Mouse (Mus musculus) forebrain, postnatal 0 days (tissue): Measurements from ENCODE around the gene Carmil1. TPM values are rescaled to one million over a fixed set of nuclear protein-coding genes. Genes with fewer than 3 reads are reported as not detected.
A peak's percentile ranks its signal among the peaks of the same experiment; 100 is the strongest.

Source experiments
- ATAC-seq: fragments of 200-750 bp; cut with Nextera tagmentation; 2 replicates; pipeline ENCODE4 v1.8.0; 2017; ENCODE audit warnings: mild to moderate bottlenecking, moderate library complexity
- DNase-seq: peaks from one replicate; pipeline ENCODE4 v3.0.0-alpha.2; 2015
- H3K27ac ChIP-seq: fragments of 300-500 bp; sonication (generic); 2 replicates; pipeline ENCODE4 v1.5.1; 2014; ENCODE audit warnings: low read depth, mild to moderate bottlenecking, antibody characterized with exemption, low read length, moderate library complexity, mixed read lengths
- H3K27me3 ChIP-seq: fragments of 300-500 bp; sonication (generic); 2 replicates; pipeline ENCODE4 v1.6.1; 2014; ENCODE audit warnings: mild to moderate bottlenecking, low read length, mixed read lengths; ENCODE audit not compliant: insufficient read depth
- H3K36me3 ChIP-seq: fragments of 300-500 bp; sonication (generic); 2 replicates; pipeline ENCODE4 v1.6.1; 2014; ENCODE audit warnings: mild to moderate bottlenecking, moderate library complexity; ENCODE audit not compliant: insufficient read depth
- H3K4me1 ChIP-seq: fragments of 300-500 bp; sonication (generic); 2 replicates; pipeline ENCODE4 v1.6.1; 2014; ENCODE audit warnings: antibody characterized with exemption; ENCODE audit not compliant: insufficient read depth
- H3K4me2 ChIP-seq: fragments of 300-500 bp; sonication (generic); 2 replicates; pipeline ENCODE4 v1.6.1; 2014; ENCODE audit warnings: low read depth, mild to moderate bottlenecking, moderate library complexity
- H3K4me3 ChIP-seq: fragments of 300-500 bp; sonication (generic); 2 replicates; pipeline ENCODE4 v1.5.1; 2014; ENCODE audit warnings: low read depth, low read length, mixed read lengths
- H3K9ac ChIP-seq: fragments of 300-500 bp; sonication (generic); 2 replicates; pipeline ENCODE4 v1.6.1; 2014; ENCODE audit warnings: mild to moderate bottlenecking
- H3K9me3 ChIP-seq: fragments of 300-500 bp; sonication (generic); 2 replicates; pipeline ENCODE4 v1.6.1; 2016; ENCODE audit warnings: low read length
- CTCF ChIP-seq: sonication (generic); IDR thresholded peaks from 2 replicates; pipeline ENCODE4 v1.5.1; 2016; ENCODE audit warnings: antibody characterized with exemption, control low read depth, low read depth
- WGBS: fragments of 180-500 bp; shearing (Covaris S2); extraction: QIAGEN DNeasy Blood & Tissue Kit; methylation state at CpG from one replicate; pipeline ENCODE4 v1.1.7; 2014; 5-methylcytosine and 5-hydroxymethylcytosine counted together
- polyA plus RNA-seq: library from polyadenylated mRNA; unstranded; fragments of >200 nt; fragmentation: Nextera tagmentation; extraction: Ambion mirVana; gene quantifications from 2 replicates; pipeline ENCODE4 v1.2.1, GENCODE M21; 2015
- total RNA-seq: library from RNA; depleted of rRNA; stranded (reverse); fragments of >200 nt; gene quantifications from 2 replicates; pipeline ENCODE4 v1.2.3, GENCODE M21; 2014

Gene Carmil1
- total and polyA plus RNA-seq, 2 experiments from 2014 or later: 30.2 to 47.9 TPM

- peak; percentile 64 for TF ChIP-seq CTCF
- Histone ChIP-seq H3K4me2 (no peak overlapping the region), H3K9me3 (no peaks in the 10 kb centered on the region), H3K36me3 (no peaks in the 10 kb centered on the region), H3K27me3 (no peaks in the 10 kb centered on the region), H3K9ac (no peak overlapping the region), H3K4me1 (no peaks in the 10 kb centered on the region), H3K27ac (no peak overlapping the region), H3K4me3 (no peak overlapping the region)
- ATAC-seq (peak; percentile 66), DNase-seq (peak; percentile 55)
- WGBS: 24% methylated on average over 2 of the region's 2 CpGs
Measured at GRCm38 (mm10) chr13:24253989-24254388, 26.6 kb downstream of the Carmil1 start.

- Histone ChIP-seq H3K36me3 (no peaks in the 10 kb centered on the region), H3K4me2 (no peak overlapping the region), H3K9ac (no peak overlapping the region), H3K27me3 (no peaks in the 10 kb centered on the region), H3K9me3 (no peaks in the 10 kb centered on the region), H3K4me1 (no peaks in the 10 kb centered on the region), H3K4me3 (no peak overlapping the region), H3K27ac (no peak overlapping the region)
- ATAC-seq (no peak), DNase-seq (no peak)
- WGBS: 83% methylated on average over 3 of the region's 3 CpGs
- no peak for TF ChIP-seq CTCF
Measured at GRCm38 (mm10) chr13:24253551-24253950, 27.0 kb downstream of the Carmil1 start.

DNA sequence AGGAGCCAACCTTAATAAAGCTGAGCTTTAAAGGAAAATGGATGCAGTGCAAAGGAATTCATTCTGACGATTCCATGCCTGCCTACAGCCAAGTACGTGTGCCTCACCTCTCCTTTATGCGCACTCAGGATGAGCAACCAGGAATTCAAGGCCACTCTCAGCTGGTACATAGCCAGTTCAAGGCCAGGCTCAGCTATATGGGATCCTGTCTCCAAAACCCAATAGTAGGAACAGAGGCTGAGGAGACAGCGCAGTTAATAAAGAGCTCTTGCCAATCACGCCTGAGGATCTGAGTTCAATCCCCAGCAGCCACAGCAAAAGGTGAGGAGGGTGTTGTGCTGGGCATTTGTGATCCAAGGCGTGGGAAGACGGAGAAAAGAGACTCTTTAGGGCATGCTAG lies 29.4 kb downstream of the Carmil1 start:
- H3K4me2 ChIP-seq: no peak overlapping the region
- 93% methylated on average over 7 of the region's 7 CpGs for WGBS
- TF ChIP-seq CTCF: no peak

GRCm38 (mm10) chr13:24247928-24248327 lies 32.7 kb downstream of the Carmil1 start:
- no peak for TF ChIP-seq CTCF
- 72% methylated on average over 5 of the region's 5 CpGs for WGBS
- Histone ChIP-seq H3K36me3 (no peaks in the 10 kb centered on the region), H3K9ac (no peak overlapping the region), H3K9me3 (no peaks in the 10 kb centered on the region), H3K27ac (no peak overlapping the region), H3K27me3 (no peaks in the 10 kb centered on the region), H3K4me1 (no peaks in the 10 kb centered on the region), H3K4me3 (no peak overlapping the region), H3K4me2 (no peak overlapping the region)
- DNase-seq (no peak), ATAC-seq (no peak)

More for the DNA sequence above, 29.4 kb downstream of the Carmil1 start:
- no peak overlapping the region for H3K9ac ChIP-seq
- no peaks in the 10 kb centered on the region for H3K36me3 ChIP-seq
- ATAC-seq (no peak), DNase-seq (no peak)
- H3K27ac ChIP-seq: no peak overlapping the region
- H3K4me1 ChIP-seq: no peaks in the 10 kb centered on the region
- no peak overlapping the region for H3K4me3 ChIP-seq
- no peaks in the 10 kb centered on the region for H3K27me3 ChIP-seq
- no peaks in the 10 kb centered on the region for H3K9me3 ChIP-seq

- Histone ChIP-seq H3K4me2 (no peak overlapping the region), H3K4me3 (no peak overlapping the region), H3K27me3 (no peaks in the 10 kb centered on the region), H3K27ac (no peak overlapping the region), H3K9ac (no peak overlapping the region), H3K4me1 (peaks cover 4% of the 10 kb centered on the region; the same call in 1 of the 2 replicates), H3K36me3 (no peaks in the 10 kb centered on the region), H3K9me3 (no peaks in the 10 kb centered on the region)
- DNase-seq: no peak
- WGBS: 78% methylated on average over 3 of the region's 3 CpGs
- no peak for ATAC-seq
- TF ChIP-seq CTCF: no peak
Measured at GRCm38 (mm10) chr13:24247441-24247840, 33.2 kb downstream of the Carmil1 start.

DNA sequence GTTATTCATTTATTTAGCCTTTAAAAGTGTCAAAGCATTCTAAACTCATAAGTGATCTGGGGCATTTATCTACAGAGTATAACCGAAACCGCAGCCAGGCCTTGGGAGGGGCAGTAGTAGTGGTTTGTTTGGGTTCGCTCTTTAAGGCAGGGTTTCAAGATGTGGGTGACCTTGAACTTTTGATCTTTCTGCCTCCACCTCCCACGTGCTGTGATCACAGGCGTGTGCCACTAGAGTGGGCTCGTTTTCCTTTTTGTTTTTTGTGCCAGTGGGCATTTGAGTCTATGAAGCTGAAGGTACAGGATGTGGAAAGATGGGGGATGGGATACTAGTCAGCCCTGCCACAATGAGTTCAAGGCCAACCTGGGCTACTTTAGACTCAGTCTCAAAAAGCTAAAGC lies 34.3 kb downstream of the Carmil1 start:
- no peak for DNase-seq
- Histone ChIP-seq H3K27ac (no peak overlapping the region), H3K9ac (no peak overlapping the region), H3K4me3 (no peak overlapping the region), H3K9me3 (no peaks in the 10 kb centered on the region), H3K36me3 (no peaks in the 10 kb centered on the region), H3K27me3 (no peaks in the 10 kb centered on the region), H3K4me2 (no peak overlapping the region), H3K4me1 (peaks cover 6% of the 10 kb centered on the region; the same call in 1 of the 2 replicates)
- no peak for TF ChIP-seq CTCF
- no peak for ATAC-seq
- WGBS: 90% methylated on average over 6 of the region's 6 CpGs

DNA sequence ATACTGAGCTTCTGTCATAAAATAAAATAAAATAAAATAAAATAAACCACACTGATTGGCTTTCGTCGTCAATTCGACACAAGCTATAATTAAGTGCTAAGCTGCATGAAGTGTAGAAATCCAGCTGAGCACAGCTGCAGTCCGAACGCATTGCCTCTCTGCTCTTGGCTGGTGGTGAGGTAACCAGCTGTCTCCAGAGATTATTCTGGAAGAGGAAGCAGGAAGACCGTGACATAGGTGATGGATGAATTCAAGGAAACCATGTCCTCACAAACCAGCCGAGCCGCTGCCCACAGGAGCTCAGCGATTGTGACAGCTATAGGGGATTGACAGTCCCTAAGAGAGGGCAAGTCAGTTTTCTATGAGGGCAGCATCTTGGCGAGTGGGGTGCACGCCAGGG lies 36.0 kb downstream of the Carmil1 start:
- H3K27ac ChIP-seq: no peak overlapping the region; the same call in 1 of the 2 replicates
- no peaks in the 10 kb centered on the region for H3K36me3 ChIP-seq
- no peak overlapping the region for H3K4me3 ChIP-seq
- H3K27me3 ChIP-seq: no peaks in the 10 kb centered on the region
- DNase-seq: no peak
- no peak overlapping the region for H3K4me2 ChIP-seq
- H3K9ac ChIP-seq: no peak overlapping the region
- 64% methylated on average over 11 of the region's 11 CpGs for WGBS
- H3K4me1 ChIP-seq: peaks cover 6% of the 10 kb centered on the region; the same call in 1 of the 2 replicates
- ATAC-seq: no peak
- H3K9me3 ChIP-seq: no peaks in the 10 kb centered on the region
- TF ChIP-seq CTCF: no peak
